Mouse (Mus musculus) forebrain, embryonic 13.5 days (tissue): ENCODE data around the gene Hdhd3. TPM values are rescaled to one million over a fixed set of nuclear protein-coding genes. Genes with fewer than 3 reads are reported as not detected.
A peak's percentile ranks its signal among the peaks of the same experiment; 100 is the strongest.
"Not testable (repeated sequence)": the region's sequence is repeated elsewhere in the genome, so short reads cannot be mapped to it uniquely, and the experiment has no call there.

Experiments used
- ATAC-seq: fragments of 200-750 bp; cut with Nextera tagmentation; 2 replicates; pipeline ENCODE4 v1.8.0; 2017
- H3K27ac ChIP-seq: fragments of 300-500 bp; sonication (generic); 2 replicates; pipeline ENCODE4 v1.5.1; 2015; ENCODE audit warnings: inconsistent platforms, mild to moderate bottlenecking, moderate library complexity
- H3K27me3 ChIP-seq: fragments of 300-500 bp; sonication (generic); 2 replicates; pipeline ENCODE4 v1.6.1; 2015; ENCODE audit warnings: mild to moderate bottlenecking, inconsistent platforms
- H3K36me3 ChIP-seq: fragments of 300-500 bp; sonication (generic); 2 replicates; pipeline ENCODE4 v1.6.1; 2015; ENCODE audit warnings: mild to moderate bottlenecking, inconsistent platforms; ENCODE audit not compliant: poor library complexity, severe bottlenecking
- H3K4me1 ChIP-seq: fragments of 300-500 bp; sonication (generic); 2 replicates; pipeline ENCODE4 v1.6.1; 2015; ENCODE audit warnings: inconsistent platforms
- H3K4me2 ChIP-seq: fragments of 300-500 bp; sonication (generic); 2 replicates; pipeline ENCODE4 v1.6.1; 2015; ENCODE audit warnings: inconsistent platforms, mild to moderate bottlenecking, moderate library complexity
- H3K4me3 ChIP-seq: fragments of 300-500 bp; sonication (generic); 2 replicates; pipeline ENCODE4 v1.5.1; 2015; ENCODE audit warnings: mild to moderate bottlenecking, inconsistent platforms
- H3K9ac ChIP-seq: fragments of 300-500 bp; sonication (generic); 2 replicates; pipeline ENCODE4 v1.6.1; 2015; ENCODE audit warnings: mild to moderate bottlenecking, inconsistent platforms
- H3K9me3 ChIP-seq: fragments of 300-500 bp; sonication (generic); replicated peaks from 2 replicates; pipeline ENCODE4 v1.6.1; 2016; ENCODE audit warnings: inconsistent platforms
- WGBS: fragments of 180-500 bp; shearing (Covaris S2); methylation state at CpG from one replicate; pipeline ENCODE4 v1.1.7; 2015; 5-methylcytosine and 5-hydroxymethylcytosine counted together
- polyA plus RNA-seq: library from polyadenylated mRNA; unstranded; fragments of >200 nt; fragmentation: Nextera tagmentation; extraction: Ambion mirVana; gene quantifications from 2 replicates; pipeline ENCODE4 v1.2.1, GENCODE M21; 2015

The Hdhd3 gene
- polyA plus RNA-seq, 1 experiment from 2014 or later = 11.2 TPM

GRCm38 (mm10) chr4:62485450-62486161 is 17.7 kb downstream of the Hdhd3 start:
- no peak overlapping the region for H3K4me3 ChIP-seq
- H3K27me3 ChIP-seq = peaks cover 19% of the 10 kb centered on the region
- no peak overlapping the region for H3K9ac ChIP-seq
- H3K9me3 ChIP-seq = no peaks in the 10 kb centered on the region
- WGBS = 87% methylated on average over 8 of the region's 8 CpGs
- no peak overlapping the region for H3K4me2 ChIP-seq
- H3K4me1 ChIP-seq = no peaks in the 10 kb centered on the region
- ATAC-seq = no peak
- H3K36me3 ChIP-seq = no peaks in the 10 kb centered on the region
- H3K27ac ChIP-seq = no peak overlapping the region

- WGBS = 82% methylated on average over 3 of the region's 3 CpGs
- H3K27ac ChIP-seq = no peak overlapping the region
- no peak for ATAC-seq
- no peaks in the 10 kb centered on the region for H3K36me3 ChIP-seq
- no peak overlapping the region for H3K4me2 ChIP-seq
- H3K4me3 ChIP-seq = no peak overlapping the region
- H3K4me1 ChIP-seq = peaks cover 3% of the 10 kb centered on the region
- peaks cover 25% of the 10 kb centered on the region for H3K27me3 ChIP-seq
- H3K9ac ChIP-seq = no peak overlapping the region
- H3K9me3 ChIP-seq = no peaks in the 10 kb centered on the region
Observed at GRCm38 (mm10) chr4:62484928-62485327, 18.3 kb downstream of the Hdhd3 start.

GRCm38 (mm10) chr4:62480709-62481605 is 22.3 kb downstream of the Hdhd3 start:
- peaks cover 10% of the 10 kb centered on the region for H3K4me1 ChIP-seq
- H3K4me3 ChIP-seq = no peak overlapping the region
- no peak overlapping the region for H3K9ac ChIP-seq
- peaks cover 48% of the 10 kb centered on the region for H3K27me3 ChIP-seq
- ATAC-seq = peak; percentile 21; the same call in 1 of the 2 replicates
- no peaks in the 10 kb centered on the region for H3K36me3 ChIP-seq
- no peak overlapping the region for H3K4me2 ChIP-seq
- no peaks in the 10 kb centered on the region for H3K9me3 ChIP-seq
- WGBS = 54% methylated on average over 10 of the region's 10 CpGs
- H3K27ac ChIP-seq = no peak overlapping the region

- peak within 1 kb of the TSS; percentile 39 for H3K9ac ChIP-seq
- ATAC-seq = peak; percentile 65; the same call in 1 of the 2 replicates
Observed at GRCm38 (mm10) chr4:62479937-62480708, 23.1 kb downstream of the Hdhd3 start, which contains the start of gene Bspry. Bspry (plus strand) TSS chr4:62480053.

GRCm38 (mm10) chr4:62479593-62479936 is 23.7 kb downstream of the Hdhd3 start:
- ATAC-seq, H3K9me3 ChIP-seq, H3K36me3 ChIP-seq, H3K4me1 ChIP-seq, H3K27ac ChIP-seq: not testable (repeated sequence)
- peak overlapping the region; percentile 42 for H3K4me3 ChIP-seq
- H3K4me2 ChIP-seq = peak overlapping the region; percentile 69
- WGBS = 14% methylated on average over 11 of the region's 11 CpGs
- peak overlapping the region; percentile 39; the same call in 1 of the 2 replicates for H3K9ac ChIP-seq
- peaks cover 48% of the 10 kb centered on the region for H3K27me3 ChIP-seq

More at GRCm38 (mm10) chr4:62479937-62480708, 23.1 kb downstream of the Hdhd3 start, which contains the start of gene Bspry:
- 2% methylated on average over 69 of the region's 71 CpGs for WGBS
- Histone ChIP-seq H3K27ac (no peak within 1 kb of the TSS), H3K4me3 (peak within 1 kb of the TSS; percentile 42), H3K36me3 (no peaks in the 10 kb centered on the region), H3K4me1 (peaks cover 10% of the 10 kb centered on the region), H3K4me2 (peak within 1 kb of the TSS; percentile 69), H3K27me3 (peaks cover 48% of the 10 kb centered on the region), H3K9me3 (no peaks in the 10 kb centered on the region)

- Histone ChIP-seq H3K4me2 (no peak overlapping the region), H3K9ac (no peak overlapping the region), H3K4me3 (no peak overlapping the region), H3K36me3 (no peaks in the 10 kb centered on the region), H3K27me3 (peaks cover 48% of the 10 kb centered on the region), H3K27ac (no peak overlapping the region), H3K9me3 (no peaks in the 10 kb centered on the region), H3K4me1 (peaks cover 10% of the 10 kb centered on the region)
- WGBS = 86% methylated on average over 6 of the region's 6 CpGs
- ATAC-seq = no peak
Observed at GRCm38 (mm10) chr4:62477542-62478244, 25.6 kb downstream of the Hdhd3 start.

GRCm38 (mm10) chr4:62475793-62476192 is 27.5 kb downstream of the Hdhd3 start:
- ATAC-seq = no peak
- WGBS = 92% methylated on average over 6 of the region's 6 CpGs

GRCm38 (mm10) chr4:62475131-62475530 is 28.1 kb downstream of the Hdhd3 start:
- H3K36me3 ChIP-seq = no peaks in the 10 kb centered on the region
- ATAC-seq = no peak
- H3K4me1 ChIP-seq = peaks cover 14% of the 10 kb centered on the region
- H3K4me2 ChIP-seq = no peak overlapping the region
- H3K9me3 ChIP-seq = no peaks in the 10 kb centered on the region
- peaks cover 25% of the 10 kb centered on the region for H3K27me3 ChIP-seq
- H3K27ac ChIP-seq = no peak overlapping the region
- H3K9ac ChIP-seq = no peak overlapping the region
- no peak overlapping the region for H3K4me3 ChIP-seq
- WGBS = 84% methylated on average over 2 of the region's 2 CpGs

More at GRCm38 (mm10) chr4:62475793-62476192, 27.5 kb downstream of the Hdhd3 start:
- H3K9me3 ChIP-seq = no peaks in the 10 kb centered on the region
- no peak overlapping the region for H3K4me2 ChIP-seq
- peaks cover 32% of the 10 kb centered on the region for H3K27me3 ChIP-seq
- H3K36me3 ChIP-seq = no peaks in the 10 kb centered on the region
- peaks cover 10% of the 10 kb centered on the region for H3K4me1 ChIP-seq
- H3K4me3 ChIP-seq = no peak overlapping the region
- no peak overlapping the region for H3K9ac ChIP-seq
- H3K27ac ChIP-seq = no peak overlapping the region

- WGBS = 93% methylated on average over 2 of the region's 2 CpGs
- H3K4me3 ChIP-seq = no peak overlapping the region
- H3K9ac ChIP-seq = no peak overlapping the region
- H3K36me3 ChIP-seq = no peaks in the 10 kb centered on the region
- peaks cover 4% of the 10 kb centered on the region; the same call in 1 of the 2 replicates for H3K27me3 ChIP-seq
- no peak overlapping the region for H3K27ac ChIP-seq
- no peak for ATAC-seq
- peaks cover 7% of the 10 kb centered on the region; the same call in 1 of the 2 replicates for H3K4me1 ChIP-seq
- H3K4me2 ChIP-seq = no peak overlapping the region
- H3K9me3 ChIP-seq = no peaks in the 10 kb centered on the region
Observed at GRCm38 (mm10) chr4:62472071-62472470, 31.2 kb downstream of the Hdhd3 start.

- Histone ChIP-seq H3K36me3 (no peaks in the 10 kb centered on the region), H3K9me3 (no peaks in the 10 kb centered on the region), H3K27ac (no peak within 1 kb of the TSS), H3K4me1 (peaks cover 7% of the 10 kb centered on the region; the same call in 1 of the 2 replicates), H3K4me2 (peak within 1 kb of the TSS; percentile 79), H3K9ac (peak within 1 kb of the TSS; percentile 71), H3K4me3 (peak within 1 kb of the TSS; percentile 66), H3K27me3 (no peaks in the 10 kb centered on the region)
- 1% methylated on average over 30 of the region's 30 CpGs for WGBS
- peak; percentile 98 for ATAC-seq
Observed at GRCm38 (mm10) chr4:62470598-62471051, 32.6 kb downstream of the Hdhd3 start, which contains the start of gene Wdr31. Wdr31 (minus strand) TSS chr4:62470896.

GRCm38 (mm10) chr4:62468158-62468557 is 35.1 kb downstream of the Hdhd3 start:
- H3K4me3 ChIP-seq = no peak overlapping the region
- no peaks in the 10 kb centered on the region for H3K27me3 ChIP-seq
- no peak overlapping the region for H3K4me2 ChIP-seq
- 0 out of 2 replicates have a peak, but pooled peaks cover 2% of the 10 kb centered on the region for H3K36me3 ChIP-seq
- WGBS = 94% methylated on average over 1 of the region's 1 CpGs
- H3K4me1 ChIP-seq = peaks cover 7% of the 10 kb centered on the region; the same call in 1 of the 2 replicates
- no peaks in the 10 kb centered on the region for H3K9me3 ChIP-seq
- no peak overlapping the region for H3K9ac ChIP-seq
- H3K27ac ChIP-seq = no peak overlapping the region
- ATAC-seq = no peak
